Mouse (Mus musculus): ENCODE measurements at regions not wholly inside any gene's neighbourhood (a gene's known extent, or its start where the extent isn't known, plus 50 kb on each side); places are given as distances from the start of the nearest gene placed in this dataset.

- no peak overlapping the region for H3K4me3 ChIP-seq (ENCODE audit: low read depth, low read length)
- H3K27ac ChIP-seq (ENCODE audit: low read depth, low read length), result no peak overlapping the region
- no peak overlapping the region for H3K9ac ChIP-seq (replicated peaks; ENCODE audit: low read depth, low read length)
- H3K9me3 ChIP-seq (ENCODE audit: control insufficient read depth, low read length), result no peaks in the 10 kb centered on the region
- no peaks in the 10 kb centered on the region for H3K36me3 ChIP-seq (ENCODE audit: control insufficient read depth, insufficient read depth, low read length)
- H3K27me3 ChIP-seq (ENCODE audit: control insufficient read depth, insufficient read depth, low read length), result no peaks in the 10 kb centered on the region
- 94% methylated on average over 2 of the region's 2 CpGs for WGBS
- no peaks in the 10 kb centered on the region for H3K4me1 ChIP-seq (ENCODE audit: control insufficient read depth, insufficient read depth, low read length)
- ATAC-seq (ENCODE audit: low read depth), result no peak
- no peak overlapping the region for H3K4me2 ChIP-seq (ENCODE audit: low read depth, low read length)
Observed at GRCm38 (mm10) chr15:62271428-62271827, 1348.6 kb upstream of the A1bg start.

GRCm38 (mm10) chr15:62268189-62268588 lies 1345.4 kb upstream of the A1bg start:
- H3K4me2 ChIP-seq (ENCODE audit: low read depth, low read length), result no peak overlapping the region
- no peak overlapping the region for H3K9ac ChIP-seq (replicated peaks; ENCODE audit: low read depth, low read length)
- ATAC-seq (ENCODE audit: low read depth), result no peak
- H3K27me3 ChIP-seq (ENCODE audit: control insufficient read depth, insufficient read depth, low read length), result no peaks in the 10 kb centered on the region
- 90% methylated on average over 2 of the region's 2 CpGs for WGBS
- no peaks in the 10 kb centered on the region for H3K36me3 ChIP-seq (ENCODE audit: control insufficient read depth, insufficient read depth, low read length)
- H3K4me1 ChIP-seq (ENCODE audit: control insufficient read depth, insufficient read depth, low read length), result no peaks in the 10 kb centered on the region
- H3K9me3 ChIP-seq (ENCODE audit: control insufficient read depth, low read length), result no peaks in the 10 kb centered on the region
- H3K27ac ChIP-seq (ENCODE audit: low read depth, low read length), result no peak overlapping the region
- H3K4me3 ChIP-seq (ENCODE audit: low read depth, low read length), result no peak overlapping the region

GRCm38 (mm10) chr15:62267536-62267935 lies 1344.7 kb upstream of the A1bg start:
- Histone ChIP-seq H3K36me3 (ENCODE audit: control insufficient read depth, insufficient read depth, low read length) (no peaks in the 10 kb centered on the region), H3K27ac (ENCODE audit: low read depth, low read length) (no peak overlapping the region), H3K4me1 (ENCODE audit: control insufficient read depth, insufficient read depth, low read length) (no peaks in the 10 kb centered on the region), H3K9ac (replicated peaks; ENCODE audit: low read depth, low read length) (no peak overlapping the region), H3K9me3 (ENCODE audit: control insufficient read depth, low read length) (no peaks in the 10 kb centered on the region), H3K27me3 (ENCODE audit: control insufficient read depth, insufficient read depth, low read length) (no peaks in the 10 kb centered on the region), H3K4me3 (ENCODE audit: low read depth, low read length) (no peak overlapping the region), H3K4me2 (ENCODE audit: low read depth, low read length) (no peak overlapping the region)
- ATAC-seq (ENCODE audit: low read depth), result no peak
- 95% methylated on average over 6 of the region's 6 CpGs for WGBS

GRCm38 (mm10) chr15:62266025-62266424 lies 1343.2 kb upstream of the A1bg start:
- WGBS, result 97% methylated on average over 6 of the region's 6 CpGs
- H3K27ac ChIP-seq (ENCODE audit: low read depth, low read length), result no peak overlapping the region
- no peaks in the 10 kb centered on the region for H3K4me1 ChIP-seq (ENCODE audit: control insufficient read depth, insufficient read depth, low read length)
- H3K9ac ChIP-seq (replicated peaks; ENCODE audit: low read depth, low read length), result no peak overlapping the region
- H3K9me3 ChIP-seq (ENCODE audit: control insufficient read depth, low read length), result no peaks in the 10 kb centered on the region
- ATAC-seq (ENCODE audit: low read depth), result no peak
- no peaks in the 10 kb centered on the region for H3K36me3 ChIP-seq (ENCODE audit: control insufficient read depth, insufficient read depth, low read length)
- no peaks in the 10 kb centered on the region for H3K27me3 ChIP-seq (ENCODE audit: control insufficient read depth, insufficient read depth, low read length)
- H3K4me3 ChIP-seq (ENCODE audit: low read depth, low read length), result no peak overlapping the region
- H3K4me2 ChIP-seq (ENCODE audit: low read depth, low read length), result no peak overlapping the region

GRCm38 (mm10) chr15:62265484-62265937 lies 1342.7 kb upstream of the A1bg start:
- Histone ChIP-seq H3K27me3 (ENCODE audit: control insufficient read depth, insufficient read depth, low read length) (no peaks in the 10 kb centered on the region), H3K9ac (replicated peaks; ENCODE audit: low read depth, low read length) (no peak overlapping the region), H3K27ac (ENCODE audit: low read depth, low read length) (no peak overlapping the region), H3K4me1 (ENCODE audit: control insufficient read depth, insufficient read depth, low read length) (no peaks in the 10 kb centered on the region), H3K4me3 (ENCODE audit: low read depth, low read length) (no peak overlapping the region), H3K4me2 (ENCODE audit: low read depth, low read length) (no peak overlapping the region), H3K9me3 (ENCODE audit: control insufficient read depth, low read length) (no peaks in the 10 kb centered on the region), H3K36me3 (ENCODE audit: control insufficient read depth, insufficient read depth, low read length) (no peaks in the 10 kb centered on the region)
- WGBS, result 84% methylated on average over 4 of the region's 4 CpGs
- ATAC-seq (ENCODE audit: low read depth), result no peak

GRCm38 (mm10) chr15:62264966-62265365 lies 1342.2 kb upstream of the A1bg start:
- no peaks in the 10 kb centered on the region for H3K4me1 ChIP-seq (ENCODE audit: control insufficient read depth, insufficient read depth, low read length)
- WGBS, result 91% methylated on average over 1 of the region's 1 CpGs
- H3K9ac ChIP-seq (replicated peaks; ENCODE audit: low read depth, low read length), result no peak overlapping the region

GRCm38 (mm10) chr15:62264183-62264582 lies 1341.4 kb upstream of the A1bg start:
- 100% methylated on average over 1 of the region's 1 CpGs for WGBS
- H3K4me3 ChIP-seq (ENCODE audit: low read depth, low read length), result no peak overlapping the region
- no peaks in the 10 kb centered on the region for H3K9me3 ChIP-seq (ENCODE audit: control insufficient read depth, low read length)
- H3K4me2 ChIP-seq (ENCODE audit: low read depth, low read length), result no peak overlapping the region
- no peak overlapping the region for H3K9ac ChIP-seq (replicated peaks; ENCODE audit: low read depth, low read length)
- no peak overlapping the region for H3K27ac ChIP-seq (ENCODE audit: low read depth, low read length)
- no peaks in the 10 kb centered on the region for H3K36me3 ChIP-seq (ENCODE audit: control insufficient read depth, insufficient read depth, low read length)
- H3K4me1 ChIP-seq (ENCODE audit: control insufficient read depth, insufficient read depth, low read length), result no peaks in the 10 kb centered on the region
- no peak for ATAC-seq (ENCODE audit: low read depth)
- H3K27me3 ChIP-seq (ENCODE audit: control insufficient read depth, insufficient read depth, low read length), result no peaks in the 10 kb centered on the region

More at GRCm38 (mm10) chr15:62264966-62265365, 1342.2 kb upstream of the A1bg start:
- no peaks in the 10 kb centered on the region for H3K27me3 ChIP-seq (ENCODE audit: control insufficient read depth, insufficient read depth, low read length)
- no peak overlapping the region for H3K27ac ChIP-seq (ENCODE audit: low read depth, low read length)
- no peak overlapping the region for H3K4me2 ChIP-seq (ENCODE audit: low read depth, low read length)
- no peaks in the 10 kb centered on the region for H3K36me3 ChIP-seq (ENCODE audit: control insufficient read depth, insufficient read depth, low read length)
- no peaks in the 10 kb centered on the region for H3K9me3 ChIP-seq (ENCODE audit: control insufficient read depth, low read length)
- no peak overlapping the region for H3K4me3 ChIP-seq (ENCODE audit: low read depth, low read length)
- no peak for ATAC-seq (ENCODE audit: low read depth)

GRCm38 (mm10) chr15:62262487-62262886 lies 1339.7 kb upstream of the A1bg start:
- Histone ChIP-seq H3K27me3 (ENCODE audit: control insufficient read depth, insufficient read depth, low read length) (no peaks in the 10 kb centered on the region), H3K27ac (ENCODE audit: low read depth, low read length) (no peak overlapping the region)

GRCm38 (mm10) chr15:62261520-62261919 lies 1338.7 kb upstream of the A1bg start:
- no peak overlapping the region for H3K4me2 ChIP-seq (ENCODE audit: low read depth, low read length)
- H3K9me3 ChIP-seq (ENCODE audit: control insufficient read depth, low read length), result no peaks in the 10 kb centered on the region
- no peak overlapping the region for H3K9ac ChIP-seq (replicated peaks; ENCODE audit: low read depth, low read length)
- ATAC-seq (ENCODE audit: low read depth), result no peak
- H3K4me1 ChIP-seq (ENCODE audit: control insufficient read depth, insufficient read depth, low read length), result no peaks in the 10 kb centered on the region
- H3K36me3 ChIP-seq (ENCODE audit: control insufficient read depth, insufficient read depth, low read length), result no peaks in the 10 kb centered on the region
- H3K27me3 ChIP-seq (ENCODE audit: control insufficient read depth, insufficient read depth, low read length), result no peaks in the 10 kb centered on the region
- 91% methylated on average over 2 of the region's 2 CpGs for WGBS
- no peak overlapping the region for H3K27ac ChIP-seq (ENCODE audit: low read depth, low read length)
- H3K4me3 ChIP-seq (ENCODE audit: low read depth, low read length), result no peak overlapping the region

More at GRCm38 (mm10) chr15:62262487-62262886, 1339.7 kb upstream of the A1bg start:
- H3K4me3 ChIP-seq (ENCODE audit: low read depth, low read length), result no peak overlapping the region
- ATAC-seq (ENCODE audit: low read depth), result no peak
- H3K4me2 ChIP-seq (ENCODE audit: low read depth, low read length), result no peak overlapping the region
- no peak overlapping the region for H3K9ac ChIP-seq (replicated peaks; ENCODE audit: low read depth, low read length)
- H3K4me1 ChIP-seq (ENCODE audit: control insufficient read depth, insufficient read depth, low read length), result no peaks in the 10 kb centered on the region
- WGBS, result 94% methylated on average over 5 of the region's 5 CpGs
- H3K36me3 ChIP-seq (ENCODE audit: control insufficient read depth, insufficient read depth, low read length), result no peaks in the 10 kb centered on the region
- H3K9me3 ChIP-seq (ENCODE audit: control insufficient read depth, low read length), result no peaks in the 10 kb centered on the region

- no peak overlapping the region for H3K4me2 ChIP-seq (ENCODE audit: low read depth, low read length)
- H3K27ac ChIP-seq (ENCODE audit: low read depth, low read length), result no peak overlapping the region
- H3K9ac ChIP-seq (replicated peaks; ENCODE audit: low read depth, low read length), result no peak overlapping the region
- no peak for ATAC-seq (ENCODE audit: low read depth)
- no peaks in the 10 kb centered on the region for H3K4me1 ChIP-seq (ENCODE audit: control insufficient read depth, insufficient read depth, low read length)
- no peaks in the 10 kb centered on the region for H3K9me3 ChIP-seq (ENCODE audit: control insufficient read depth, low read length)
- H3K36me3 ChIP-seq (ENCODE audit: control insufficient read depth, insufficient read depth, low read length), result no peaks in the 10 kb centered on the region
- 89% methylated on average over 5 of the region's 5 CpGs for WGBS
- H3K27me3 ChIP-seq (ENCODE audit: control insufficient read depth, insufficient read depth, low read length), result no peaks in the 10 kb centered on the region
- no peak overlapping the region for H3K4me3 ChIP-seq (ENCODE audit: low read depth, low read length)
Observed at GRCm38 (mm10) chr15:62258611-62259010, 1335.8 kb upstream of the A1bg start.

All from neural tube, embryonic 14.5 days (tissue).